Mouse (Mus musculus): ENCODE measurements around the gene Kif27.

GRCm38 (mm10) chr13:58317768-58318167 lies 41.2 kb downstream of the Kif27 start:
- TF ChIP-seq EP300 (IDR thresholded peaks at IDR 0.05; ENCODE audit: low read length), result no peak
- TF ChIP-seq CTCF (conservative IDR thresholded peaks at IDR 0.05 in 1 of 2, IDR thresholded peaks at IDR 0.05 in 1 of 2; ENCODE audit: low read depth in 2 of 2, low read length in 2 of 2), result no peak

Data from CH12.LX (cell line).